Mouse (Mus musculus) cerebellum, adult 11-12 months (tissue): ENCODE measurements at regions not wholly inside any gene's neighbourhood (a gene's known extent, or its start where the extent isn't known, plus 50 kb on each side); places are given as distances from the start of the nearest gene placed in this dataset.

Experiments used
- DNase-seq: peaks from one replicate; pipeline ENCODE4 v3.0.0; 2022

GRCm38 (mm10) chr6:94765724-94766123 lies 65.8 kb upstream of the Lrig1 start:
- no peak for DNase-seq

GRCm38 (mm10) chr6:94761341-94761740 lies 61.4 kb upstream of the Lrig1 start:
- no peak for DNase-seq

GRCm38 (mm10) chr6:94760629-94761111 lies 60.7 kb upstream of the Lrig1 start:
- DNase-seq, result peak; percentile 2

- no peak for DNase-seq
These were observed 59.7 kb upstream of the Lrig1 start for GRCm38 (mm10) chr6:94759649-94760048.

GRCm38 (mm10) chr6:94756006-94756405 lies 56.0 kb upstream of the Lrig1 start:
- no peak for DNase-seq

GRCm38 (mm10) chr6:94755297-94755831 lies 55.4 kb upstream of the Lrig1 start:
- DNase-seq, result no peak

GRCm38 (mm10) chr6:94754522-94754921 lies 54.6 kb upstream of the Lrig1 start:
- DNase-seq, result no peak

GRCm38 (mm10) chr6:94751101-94751440 lies 51.1 kb upstream of the Lrig1 start:
- no peak for DNase-seq

- DNase-seq, result no peak
These were observed 50.5 kb upstream of the Lrig1 start for GRCm38 (mm10) chr6:94750228-94751100.
